Mouse (Mus musculus) layer of hippocampus, adult 9-11 months (tissue): Measurements from ENCODE around the gene Tmem145.
"Not testable (repeated sequence)": the region's sequence is repeated elsewhere in the genome, so short reads cannot be mapped to it uniquely, and the experiment has no call there.

Source experiments
- DNase-seq: peaks from one replicate; pipeline ENCODE4 v3.0.0; 2022

Tmem145 gene

GRCm38 (mm10) chr7:25294960-25295722 is 10.8 kb upstream of the Tmem145 start:
- no peak for DNase-seq

- no peak for DNase-seq
Observed at GRCm38 (mm10) chr7:25296945-25297453, 8.9 kb upstream of the Tmem145 start.

- peak; percentile 88 for DNase-seq
Observed at GRCm38 (mm10) chr7:25297454-25298325, 8.2 kb upstream of the Tmem145 start, which contains the start of gene Pafah1b3. Gene Pafah1b3 (minus strand): TSS chr7:25297986.

GRCm38 (mm10) chr7:25301063-25301462 is 4.8 kb upstream of the Tmem145 start, which contains the start of gene Prr19:
Gene Prr19 (plus strand): TSS chr7:25301411.
- no peak for DNase-seq

- no peak for DNase-seq
Observed at GRCm38 (mm10) chr7:25303003-25303684, 2.8 kb upstream of the Tmem145 start.

- DNase-seq, result no peak
Observed at GRCm38 (mm10) chr7:25303685-25304006, 2.3 kb upstream of the Tmem145 start.

- no peak for DNase-seq
Observed at GRCm38 (mm10) chr7:25305481-25305880, 425 bp upstream of the Tmem145 start.

- DNase-seq, result no peak
Observed at GRCm38 (mm10) chr7:25306614-25306996, 699 bp downstream of the Tmem145 start.

GRCm38 (mm10) chr7:25308702-25309318 is 2.9 kb downstream of the Tmem145 start:
- no peak for DNase-seq

- DNase-seq, result no peak
Observed at GRCm38 (mm10) chr7:25309425-25309824, 3.5 kb downstream of the Tmem145 start.

- DNase-seq, result no peak
Observed at GRCm38 (mm10) chr7:25311193-25311592, 5.3 kb downstream of the Tmem145 start.

- DNase-seq, result no peak
Observed at GRCm38 (mm10) chr7:25313325-25313724, 7.4 kb downstream of the Tmem145 start.

GRCm38 (mm10) chr7:25314606-25315305 is 8.8 kb downstream of the Tmem145 start:
- no peak for DNase-seq

- no peak for DNase-seq
Observed at GRCm38 (mm10) chr7:25315306-25316041, 9.6 kb downstream of the Tmem145 start.

GRCm38 (mm10) chr7:25316532-25317445 is 10.9 kb downstream of the Tmem145 start, which contains the start of gene Megf8:
Gene Megf8 (plus strand): TSS chr7:25317164.
- peak; percentile 98 for DNase-seq

- no peak for DNase-seq
Observed at GRCm38 (mm10) chr7:25317446-25317999, 11.6 kb downstream of the Tmem145 start.

GRCm38 (mm10) chr7:25322058-25322484 is 16.2 kb downstream of the Tmem145 start:
- DNase-seq, result no peak

- no peak for DNase-seq
Observed at GRCm38 (mm10) chr7:25323219-25323618, 17.3 kb downstream of the Tmem145 start.

- DNase-seq, result not testable (repeated sequence)
Observed at GRCm38 (mm10) chr7:25325431-25325830, 19.5 kb downstream of the Tmem145 start.

GRCm38 (mm10) chr7:25326233-25326632 is 20.3 kb downstream of the Tmem145 start:
- DNase-seq, result no peak
